Mouse (Mus musculus) liver, adult 2 months (tissue): Measurements from ENCODE around the gene Kdm2a.

Source experiments
- CTCF ChIP-seq: fragments of 200-500 bp; IDR thresholded peaks from 2 replicates; pipeline ENCODE4 v1.5.1; 2011; ENCODE audit warnings: low read depth, low read length, control low read depth
- POLR2A ChIP-seq: fragments of 200-500 bp; IDR thresholded peaks from 2 replicates; pipeline ENCODE4 v1.6.1; 2011; ENCODE audit warnings: low read length, control low read depth; ENCODE audit not compliant: insufficient read depth; ENCODE audit errors: extremely low read depth

GRCm38 (mm10) chr19:4294381-4295097 lies 103.5 kb downstream of the Kdm2a start:
- TF ChIP-seq CTCF: no peak
- no peak for TF ChIP-seq POLR2A
